Comparison of ENCODE assay signal across 12 mouse cellular contexts in genomic region chr13:24613927-24614780, GRCm38 (mm10). TPM values are rescaled to one million over a fixed set of nuclear protein-coding genes. Genes with fewer than 3 reads are reported as not detected.
DNase-seq lines count a peak whose midpoint lies in the region; ATAC-seq and TF ChIP-seq lines count a peak whose summit lies in the region.
"Had no signal": no experiment of that assay in that cellular context is flagged by ENCODE, and none has a peak within 500 bp of the region (broad histone marks: within the 10 kb centered on the region; RNA-seq: fewer than 3 reads in every experiment).

No protein-coding gene starts in this region.

- intact Hi-C loops in gastrocnemius, postnatal 36 days (cut with DNase I): no loop called here
- intact Hi-C loops in left cerebral cortex, adult 2 months (cut with DNase I): no loop called here

- no peak for TF ChIP-seq CTCF in olfactory bulb, adult 2 months (IDR thresholded peaks at IDR 0.05; ENCODE audit: insufficient read depth, low read depth, low read length)
- no peak for TF ChIP-seq CTCF in left cerebral cortex, adult 2 months (IDR thresholded peaks at IDR 0.05)

- WGBS in liver, embryonic 12.5 days (ENCODE audit: insufficient replicate concordance): 45% methylated on average over 10 of the region's 10 CpGs
- whole genome bisulfite sequencing in olfactory bulb, adult 2 months: 63% methylated on average over 10 of the region's 10 CpGs

- H3K36me3 ChIP-seq in liver, embryonic 12.5 days: no peaks in the 10 kb centered on the region
- H3K36me3 ChIP-seq: embryonic facial prominence, embryonic 15.5 days; midbrain, embryonic 15.5 days had no signal

- 0 out of 2 replicates have a peak overlapping the region, but pooled peaks have one; percentile 4 for H3K4me3 ChIP-seq in liver, embryonic 12.5 days
- H3K4me3 ChIP-seq in olfactory bulb, adult 2 months (ENCODE audit: insufficient read depth, low read depth, low read length): no peak overlapping the region
- no peak overlapping the region for H3K4me3 ChIP-seq in left cerebral cortex, adult 2 months
- H3K4me3 ChIP-seq: embryonic facial prominence, embryonic 15.5 days; midbrain, embryonic 15.5 days had no signal

- TF ChIP-seq POLR2A in olfactory bulb, adult 2 months (IDR thresholded peaks at IDR 0.05; ENCODE audit: insufficient read depth, low read depth, low read length): no peak

- no peak for ATAC-seq in liver, embryonic 12.5 days
- ATAC-seq: intestine, postnatal 0 days; midbrain, embryonic 15.5 days had no signal

- no peak overlapping the region for H3K4me2 ChIP-seq in liver, embryonic 12.5 days
- H3K4me2 ChIP-seq: embryonic facial prominence, embryonic 15.5 days; midbrain, embryonic 15.5 days had no signal

- H3K27ac ChIP-seq in liver, embryonic 12.5 days: no peak overlapping the region
- 0 out of 2 replicates have a peak overlapping the region, but pooled peaks have one; percentile 17 for H3K27ac ChIP-seq in olfactory bulb, adult 2 months (ENCODE audit: insufficient read depth, low read depth, low read length)
- no peak overlapping the region for H3K27ac ChIP-seq in left cerebral cortex, adult 2 months
- H3K27ac ChIP-seq: embryonic facial prominence, embryonic 15.5 days; midbrain, embryonic 15.5 days had no signal

- H3K9ac ChIP-seq in liver, embryonic 12.5 days: no peak overlapping the region
- H3K9ac ChIP-seq: embryonic facial prominence, embryonic 15.5 days; midbrain, embryonic 15.5 days had no signal

- DNase-seq in adrenal gland, adult 2 months: peak; percentile 6
- DNase-seq in adrenal gland, postnatal 4 days (ENCODE audit: low spot score in 2 of 2): no peak
- peak; percentile 74 to 75 for DNase-seq in B cell, adult 2 months
- DNase-seq in ovary, postnatal 10 days (ENCODE audit: low spot score): no peak
- no peak for DNase-seq in gastrocnemius, postnatal 36 days
- DNase-seq in left cerebral cortex, adult 2 months (ENCODE audit: extremely low spot score in 1 of 2, low spot score in 2 of 2): no peak
- DNase-seq: layer of hippocampus, postnatal 36 days had no signal

- no peaks in the 10 kb centered on the region for H3K9me3 ChIP-seq in liver, embryonic 12.5 days (replicated peaks)
- H3K9me3 ChIP-seq: embryonic facial prominence, embryonic 15.5 days; midbrain, embryonic 15.5 days had no signal

- H3K27me3 ChIP-seq in liver, embryonic 12.5 days (replicated peaks): no peaks in the 10 kb centered on the region
- H3K27me3 ChIP-seq: embryonic facial prominence, embryonic 15.5 days; midbrain, embryonic 15.5 days had no signal

- H3K4me1 ChIP-seq in liver, embryonic 12.5 days: peaks cover 37% of the 10 kb centered on the region
- H3K4me1 ChIP-seq in olfactory bulb, adult 2 months (ENCODE audit: control insufficient read depth, insufficient read depth, low read length): peaks cover 8% of the 10 kb centered on the region

RNA-seq across cellular contexts. Expression of gene Ripor2, which starts 32.2 kb away (rescaled TPM):
- 1 to 10 TPM; 4.6 to 5.7 TPM for total RNA-seq in adrenal gland, adult 2 months (2021)
- 0.92 and 2.3 TPM in 2 replicates for polyA plus RNA-seq in adrenal gland, adult 2 months (2012; rRNA removed)
- total RNA-seq in adrenal gland, postnatal 4 days (2021): 1 to 10 TPM; 9.1 to 9.7 TPM
- 6.6 and 8.3 TPM in 2 replicates for polyA plus RNA-seq in liver, embryonic 12.5 days (2016; fragmentation: Nextera tagmentation; extraction: Ambion mirVana)
- not detected in 2 replicates for polyA plus RNA-seq in olfactory bulb, adult 2 months (2012; ENCODE audit: insufficient read depth, insufficient read length, low replicate concordance, missing spikeins)
- total RNA-seq in gastrocnemius, postnatal 36 days (2021): 1 to 10 TPM; 2.5 to 5.4 TPM
- total RNA-seq in left cerebral cortex, adult 2 months (2021): 10 to 100 TPM; 62.5 to 68.3 TPM

Comparison
In these comparisons a context has a peak if more than half of its experiments do, and no peak if none do; other contexts are left out.
1. DNase-seq: peak in adrenal gland, adult 2 months (single experiment) and B cell, adult 2 months (2 of 2); none in adrenal gland, postnatal 4 days (0 of 2), ovary, postnatal 10 days (single experiment), gastrocnemius, postnatal 36 days (0 of 2) and left cerebral cortex, adult 2 months (0 of 2).
2. RNA of gene Ripor2, which starts 32.2 kb away (total RNA-seq): 62.5 to 68.3 TPM in left cerebral cortex, adult 2 months; 9.1 to 9.7 TPM in adrenal gland, postnatal 4 days, 4.6 to 5.7 TPM in adrenal gland, adult 2 months and 2.5 to 5.4 TPM in gastrocnemius, postnatal 36 days; every median in the first group is over 4 times any median in the second.